Mouse (Mus musculus) heart, adult 10 weeks (tissue): ENCODE measurements around the gene Mageb3. TPM values are rescaled to one million over a fixed set of nuclear protein-coding genes. Genes with fewer than 3 reads are reported as not detected.

ENCODE experiments used
- polyA plus RNA-seq: library from polyadenylated mRNA; stranded (reverse); fragments of 350-450 nt; fragmentation: Illumina TruSeq; extraction: RNeasy Lipid Tissue Mini Kit (QIAGEN cat#74804); gene quantifications from one replicate; pipeline ENCODE4 v1.2.3, GENCODE M21; 2014; ENCODE audit warnings: low read depth, low replicate concordance

The Mageb3 gene
- not detected for polyA plus RNA-seq

DNA sequence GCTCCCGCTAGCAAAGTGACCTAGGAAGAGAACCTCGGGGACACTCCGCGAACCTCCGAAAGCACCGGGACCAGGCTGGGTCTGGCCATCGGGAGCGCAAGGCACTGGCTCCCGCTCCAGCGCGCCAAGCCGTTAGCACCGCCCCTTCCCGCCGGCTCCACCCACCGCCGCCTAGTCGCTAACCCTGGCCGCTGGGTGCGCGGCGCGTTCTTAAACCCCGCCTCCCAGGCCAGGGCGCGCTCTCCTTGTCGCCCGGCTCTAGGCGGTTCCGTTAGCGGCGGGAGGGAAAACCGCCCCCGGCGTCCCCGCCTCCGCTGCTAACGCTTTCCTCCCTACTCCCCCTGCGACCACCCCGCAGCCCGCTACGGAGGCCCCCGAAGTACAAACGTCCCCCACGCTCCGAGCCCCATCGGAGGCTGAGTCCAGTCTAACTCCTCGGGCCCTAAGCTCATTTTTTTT lies at the start of gene Mageb3, which contains the start of gene Ctdspl2:
Gene Mageb3, minus strand, starts transcription at position 328 of the 459 bp plus-strand sequence.
Gene Ctdspl2, plus strand, starts transcription at position 237 of the 459 bp plus-strand sequence.

Other genes with a start within 250 kb of the Mageb3 start
- 252 TPM for gene Frmd5, start 149.0 kb downstream of the Mageb3 start, polyA plus RNA-seq
- gene Casc4, start 89.1 kb downstream of the Mageb3 start, polyA plus RNA-seq = 8.1 TPM
- 9.7 TPM for gene Ctdspl2, start 91 bp downstream of the Mageb3 start, polyA plus RNA-seq
- gene Eif3j1, start 72.5 kb upstream of the Mageb3 start, polyA plus RNA-seq = 36.9 TPM
- 7.4 TPM for gene Spg11, start 162.3 kb upstream of the Mageb3 start, polyA plus RNA-seq
- gene B2m, start 191.6 kb upstream of the Mageb3 start, polyA plus RNA-seq = 461 TPM
- gene Trim69, start 204.6 kb upstream of the Mageb3 start, polyA plus RNA-seq = 0.26 TPM
- not detected for gene Patl2, start 230.1 kb upstream of the Mageb3 start, polyA plus RNA-seq
- not detected for gene Terb2, start 230.2 kb upstream of the Mageb3 start, polyA plus RNA-seq